Mouse (Mus musculus): ENCODE data around the gene Vps4a. TPM values are rescaled to one million over a fixed set of nuclear protein-coding genes. Genes with fewer than 3 reads are reported as not detected.

Vps4a gene
- polyA plus RNA-seq, 1 experiment from 2014 or later = 70.0 TPM

DNA sequence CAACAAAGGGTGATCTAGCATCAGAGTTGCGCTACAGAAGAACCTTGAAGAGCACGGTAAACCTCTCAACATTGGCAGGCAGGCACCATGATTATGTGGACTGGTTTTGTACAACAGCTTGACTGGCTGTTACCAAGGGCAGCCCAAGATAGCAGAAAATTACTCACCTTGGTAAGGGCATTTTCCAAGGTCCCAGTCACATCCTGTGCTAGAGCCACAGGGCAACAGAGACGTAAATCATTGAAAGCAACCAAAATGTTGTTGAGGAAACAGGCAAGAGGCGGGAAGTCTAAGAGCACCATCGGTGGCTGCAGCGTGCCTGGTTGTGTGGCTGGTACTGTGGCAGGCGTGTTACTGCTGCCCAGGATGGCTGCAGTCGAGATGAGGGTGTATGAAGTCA is 21.0 kb downstream of the Vps4a start:
- Histone ChIP-seq H3K4me2 (no peak overlapping the region), H3K36me3 (peaks cover 64% of the 10 kb centered on the region), H3K9me3 (replicated peaks) (no peaks in the 10 kb centered on the region), H3K27me3 (no peaks in the 10 kb centered on the region), H3K9ac (no peak overlapping the region), H3K4me3 (replicated peaks) (no peak overlapping the region), H3K4me1 (peaks cover 30% of the 10 kb centered on the region), H3K27ac (no peak overlapping the region)
- 90% methylated on average over 8 of the region's 8 CpGs for WGBS
- ATAC-seq (replicated peaks; ENCODE audit: low FRiP score) = no peak

GRCm38 (mm10) chr8:107056076-107056972 is 25.3 kb downstream of the Vps4a start, which contains the start of the genes Cog8 and Nip7:
TSS of gene Cog8 (minus strand) at chr8:107056689.
TSS of gene Nip7 (plus strand) at chr8:107056877.
- under 1% methylated on average over 88 of the region's 88 CpGs for WGBS
- no peaks in the 10 kb centered on the region for H3K27me3 ChIP-seq
- no peaks in the 10 kb centered on the region for H3K9me3 ChIP-seq (replicated peaks)
- peak; percentile 95 for ATAC-seq (replicated peaks; ENCODE audit: low FRiP score)
- peak within 1 kb of the TSS; percentile 100 for H3K4me3 ChIP-seq (replicated peaks)
- H3K27ac ChIP-seq = peak within 1 kb of the TSS; percentile 78
- peaks cover 61% of the 10 kb centered on the region for H3K36me3 ChIP-seq
- peak within 1 kb of the TSS; percentile 93 for H3K4me2 ChIP-seq
- peak within 1 kb of the TSS; percentile 84 for H3K9ac ChIP-seq
- H3K4me1 ChIP-seq = peaks cover 25% of the 10 kb centered on the region

DNA sequence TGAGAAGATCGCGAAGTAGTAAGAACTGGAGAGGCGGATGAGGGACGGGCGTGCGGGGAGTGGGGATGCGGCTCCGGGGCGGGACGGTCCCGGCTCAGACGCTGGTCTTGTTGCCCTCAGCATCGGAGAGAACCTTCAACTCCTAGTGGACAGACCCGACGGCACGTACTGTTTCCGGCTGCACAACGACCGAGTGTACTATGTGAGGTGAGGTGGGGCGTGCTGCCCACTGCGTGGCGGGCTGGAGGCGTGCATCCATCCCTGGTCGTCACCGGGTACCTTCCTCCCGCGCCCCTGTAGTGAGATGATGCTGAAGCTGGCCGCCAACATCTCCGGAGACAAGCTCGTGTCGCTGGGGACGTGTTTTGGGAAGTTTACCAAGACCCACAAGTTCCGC is 25.9 kb downstream of the Vps4a start:
- H3K4me3 ChIP-seq (replicated peaks) = peak overlapping the region; percentile 100
- peak; percentile 68 for ATAC-seq (replicated peaks; ENCODE audit: low FRiP score)
- under 1% methylated on average over 33 of the region's 33 CpGs for WGBS
- peak overlapping the region; percentile 84 for H3K9ac ChIP-seq
- no peaks in the 10 kb centered on the region for H3K9me3 ChIP-seq (replicated peaks)
- H3K27ac ChIP-seq = peak overlapping the region; percentile 67
- H3K27me3 ChIP-seq = no peaks in the 10 kb centered on the region
- H3K4me1 ChIP-seq = peaks cover 25% of the 10 kb centered on the region
- H3K36me3 ChIP-seq = peaks cover 54% of the 10 kb centered on the region
- peak overlapping the region; percentile 93 for H3K4me2 ChIP-seq

GRCm38 (mm10) chr8:107062613-107063012 is 31.6 kb downstream of the Vps4a start:
- H3K9ac ChIP-seq = no peak overlapping the region
- WGBS = 88% methylated on average over 1 of the region's 1 CpGs
- ATAC-seq (replicated peaks; ENCODE audit: low FRiP score) = no peak
- H3K4me1 ChIP-seq = peaks cover 14% of the 10 kb centered on the region
- peaks cover 23% of the 10 kb centered on the region for H3K36me3 ChIP-seq
- no peaks in the 10 kb centered on the region for H3K27me3 ChIP-seq
- H3K9me3 ChIP-seq (replicated peaks) = no peaks in the 10 kb centered on the region
- H3K4me3 ChIP-seq (replicated peaks) = no peak overlapping the region
- no peak overlapping the region for H3K4me2 ChIP-seq
- H3K27ac ChIP-seq = no peak overlapping the region

- H3K27me3 ChIP-seq = no peaks in the 10 kb centered on the region
- no peak within 1 kb of the TSS for H3K4me3 ChIP-seq (replicated peaks)
- H3K36me3 ChIP-seq = peaks cover 20% of the 10 kb centered on the region
- no peaks in the 10 kb centered on the region for H3K9me3 ChIP-seq (replicated peaks)
- ATAC-seq (replicated peaks; ENCODE audit: low FRiP score) = peak; percentile 87
- peak within 1 kb of the TSS; percentile 25; the same call in 1 of the 2 replicates for H3K4me2 ChIP-seq
- peaks cover 12% of the 10 kb centered on the region for H3K4me1 ChIP-seq
- no peak within 1 kb of the TSS for H3K9ac ChIP-seq
- peak within 1 kb of the TSS; percentile 84 for H3K27ac ChIP-seq
- WGBS = 47% methylated on average over 17 of the region's 17 CpGs
Observed at GRCm38 (mm10) chr8:107065511-107066496, 34.8 kb downstream of the Vps4a start, which contains the start of gene Tmed6. TSS of gene Tmed6 (minus strand) at chr8:107065644.

DNA sequence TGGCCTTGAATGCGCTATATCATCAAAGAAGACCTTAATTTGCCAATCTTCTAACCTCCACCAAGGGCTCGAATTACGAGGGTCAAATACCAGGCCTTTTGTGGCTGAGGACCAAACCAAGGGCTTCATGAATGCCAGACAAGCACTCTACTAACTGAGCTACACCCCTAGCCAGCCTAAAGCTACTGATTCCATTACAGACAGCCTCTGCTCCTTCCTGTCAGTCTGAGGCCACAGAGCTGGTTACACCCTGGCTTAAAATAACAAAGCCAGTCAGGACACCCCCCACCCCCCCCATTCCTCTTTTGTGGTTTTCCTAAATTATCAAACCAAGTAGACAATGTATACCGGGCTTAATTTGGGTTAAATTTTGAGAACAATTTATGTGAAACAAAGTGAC is 42.7 kb downstream of the Vps4a start:
- no peaks in the 10 kb centered on the region for H3K9me3 ChIP-seq (replicated peaks)
- no peak for ATAC-seq (replicated peaks; ENCODE audit: low FRiP score)

GRCm38 (mm10) chr8:107074128-107074527 is 43.1 kb downstream of the Vps4a start:
- no peak overlapping the region for H3K9ac ChIP-seq
- H3K27me3 ChIP-seq = no peaks in the 10 kb centered on the region
- 85% methylated on average over 1 of the region's 1 CpGs for WGBS
- H3K4me1 ChIP-seq = no peaks in the 10 kb centered on the region
- no peak for ATAC-seq (replicated peaks; ENCODE audit: low FRiP score)
- no peak overlapping the region for H3K4me2 ChIP-seq
- H3K9me3 ChIP-seq (replicated peaks) = no peaks in the 10 kb centered on the region
- peaks cover 96% of the 10 kb centered on the region for H3K36me3 ChIP-seq
- no peak overlapping the region for H3K4me3 ChIP-seq (replicated peaks)
- H3K27ac ChIP-seq = no peak overlapping the region

More for the DNA sequence above, 42.7 kb downstream of the Vps4a start:
- Histone ChIP-seq H3K9ac (no peak overlapping the region), H3K4me2 (no peak overlapping the region), H3K27me3 (no peaks in the 10 kb centered on the region), H3K36me3 (peaks cover 95% of the 10 kb centered on the region), H3K27ac (no peak overlapping the region), H3K4me1 (peaks cover 3% of the 10 kb centered on the region; the same call in 1 of the 2 replicates), H3K4me3 (replicated peaks) (no peak overlapping the region)
- WGBS = 74% methylated on average over 4 of the region's 4 CpGs

GRCm38 (mm10) chr8:107076239-107076888 is 45.3 kb downstream of the Vps4a start:
- H3K36me3 ChIP-seq = peaks cover 97% of the 10 kb centered on the region
- no peak overlapping the region for H3K4me3 ChIP-seq (replicated peaks)
- no peak overlapping the region for H3K4me2 ChIP-seq
- WGBS = 90% methylated on average over 7 of the region's 7 CpGs
- no peak overlapping the region for H3K9ac ChIP-seq
- H3K9me3 ChIP-seq (replicated peaks) = no peaks in the 10 kb centered on the region
- no peaks in the 10 kb centered on the region for H3K27me3 ChIP-seq
- no peak overlapping the region for H3K27ac ChIP-seq
- no peak for ATAC-seq (replicated peaks; ENCODE audit: low FRiP score)
- H3K4me1 ChIP-seq = no peaks in the 10 kb centered on the region

GRCm38 (mm10) chr8:107085358-107085757 is 54.3 kb downstream of the Vps4a start:
- no peaks in the 10 kb centered on the region for H3K9me3 ChIP-seq (replicated peaks)
- no peak overlapping the region for H3K4me2 ChIP-seq
- no peak overlapping the region for H3K9ac ChIP-seq
- ATAC-seq (replicated peaks; ENCODE audit: low FRiP score) = no peak
- peaks cover 94% of the 10 kb centered on the region for H3K36me3 ChIP-seq
- 95% methylated on average over 17 of the region's 17 CpGs for WGBS
- H3K27me3 ChIP-seq = no peaks in the 10 kb centered on the region
- no peaks in the 10 kb centered on the region for H3K4me1 ChIP-seq
- no peak overlapping the region for H3K4me3 ChIP-seq (replicated peaks)
- no peak overlapping the region for H3K27ac ChIP-seq

- H3K4me1 ChIP-seq = no peaks in the 10 kb centered on the region
- H3K36me3 ChIP-seq = peaks cover 94% of the 10 kb centered on the region
- no peak for ATAC-seq (replicated peaks; ENCODE audit: low FRiP score)
Observed at GRCm38 (mm10) chr8:107086018-107086417, 55.0 kb downstream of the Vps4a start.

GRCm38 (mm10) chr8:107088526-107089063 is 57.6 kb downstream of the Vps4a start:
- Histone ChIP-seq H3K4me1 (no peaks in the 10 kb centered on the region), H3K9me3 (replicated peaks) (no peaks in the 10 kb centered on the region), H3K27me3 (no peaks in the 10 kb centered on the region), H3K27ac (no peak overlapping the region), H3K9ac (no peak overlapping the region), H3K4me3 (replicated peaks) (no peak overlapping the region), H3K36me3 (peaks cover 93% of the 10 kb centered on the region), H3K4me2 (no peak overlapping the region)
- ATAC-seq (replicated peaks; ENCODE audit: low FRiP score) = no peak
- WGBS = 94% methylated on average over 5 of the region's 5 CpGs

More at GRCm38 (mm10) chr8:107086018-107086417, 55.0 kb downstream of the Vps4a start:
- no peak overlapping the region for H3K4me2 ChIP-seq
- H3K27me3 ChIP-seq = no peaks in the 10 kb centered on the region
- H3K9me3 ChIP-seq (replicated peaks) = no peaks in the 10 kb centered on the region
- H3K9ac ChIP-seq = no peak overlapping the region
- H3K4me3 ChIP-seq (replicated peaks) = no peak overlapping the region
- 99% methylated on average over 5 of the region's 5 CpGs for WGBS
- no peak overlapping the region for H3K27ac ChIP-seq
